Mouse (Mus musculus) bone marrow macrophage, adult 2 months (primary cell): Measurements from ENCODE around the gene Mn1.

Experiments used
- CTCF ChIP-seq: IDR thresholded peaks from 2 replicates; pipeline ENCODE4 v1.5.1; 2012; ENCODE audit warnings: low read depth, mild to moderate bottlenecking, low read length, moderate library complexity
- POLR2A ChIP-seq: IDR thresholded peaks from 2 replicates; pipeline ENCODE4 v1.6.1; 2012; ENCODE audit warnings: mild to moderate bottlenecking, low read depth, low read length, borderline replicate concordance

DNA sequence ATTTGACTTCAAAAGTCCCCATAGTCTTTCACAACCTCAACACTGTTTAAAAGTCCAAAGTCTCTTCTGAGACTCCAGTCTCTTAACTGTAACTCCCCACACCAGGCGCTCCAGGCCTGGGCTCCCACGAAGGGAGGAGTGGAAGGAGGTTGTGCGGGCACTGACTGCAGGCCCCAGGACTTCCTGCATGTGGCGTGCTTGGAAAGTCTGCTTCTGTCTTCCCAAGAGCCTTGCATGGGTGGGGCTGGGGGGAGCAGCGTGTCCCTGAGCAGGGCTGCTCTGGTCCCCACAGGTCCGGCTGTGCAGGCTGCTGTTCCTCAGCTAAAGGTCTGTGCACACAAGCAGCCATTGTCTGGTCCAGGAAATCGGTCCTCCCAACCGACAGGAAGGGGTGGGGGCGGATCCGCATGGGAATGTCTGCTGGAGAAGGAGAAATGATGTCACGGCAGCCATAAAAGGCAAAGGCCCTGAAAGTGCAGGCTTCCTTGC, 48.7 kb downstream of the Mn1 start:
- no peak for TF ChIP-seq POLR2A
- TF ChIP-seq CTCF = no peak
